Mouse (Mus musculus) neural tube, embryonic 12.5 days (tissue): ENCODE results near the gene Spcs3. TPM values are rescaled to one million over a fixed set of nuclear protein-coding genes. Genes with fewer than 3 reads are reported as not detected.

Experiments used
- ATAC-seq: fragments of 200-750 bp; cut with Nextera tagmentation; 2 replicates; pipeline ENCODE4 v1.8.0; 2017; ENCODE audit warnings: low read depth, mild to moderate bottlenecking, moderate TSS enrichment, moderate library complexity; ENCODE audit not compliant: low FRiP score
- H3K27ac ChIP-seq: fragments of 300-500 bp; sonication (generic); 2 replicates; pipeline ENCODE4 v1.5.1; 2016
- H3K27me3 ChIP-seq: fragments of 300-500 bp; sonication (generic); replicated peaks from 2 replicates; pipeline ENCODE4 v1.6.1; 2016; ENCODE audit warnings: mild to moderate bottlenecking
- H3K36me3 ChIP-seq: fragments of 300-500 bp; sonication (generic); 2 replicates; pipeline ENCODE4 v1.6.1; 2016; ENCODE audit warnings: mild to moderate bottlenecking
- H3K4me1 ChIP-seq: fragments of 300-500 bp; sonication (generic); 2 replicates; pipeline ENCODE4 v1.6.1; 2016
- H3K4me2 ChIP-seq: fragments of 300-500 bp; sonication (generic); replicated peaks from 2 replicates; pipeline ENCODE4 v1.6.1; 2016; ENCODE audit warnings: mild to moderate bottlenecking
- H3K4me3 ChIP-seq: fragments of 300-500 bp; sonication (generic); 2 replicates; pipeline ENCODE4 v1.5.1; 2016
- H3K9ac ChIP-seq: fragments of 300-500 bp; sonication (generic); 2 replicates; pipeline ENCODE4 v1.6.1; 2016; ENCODE audit warnings: mild to moderate bottlenecking
- H3K9me3 ChIP-seq: fragments of 300-500 bp; sonication (generic); 2 replicates; pipeline ENCODE4 v1.6.1; 2016; ENCODE audit warnings: mild to moderate bottlenecking
- WGBS: fragments of 180-500 bp; shearing (Covaris S2); methylation state at CpG from one replicate; pipeline ENCODE4 v1.1.7; 2016; 5-methylcytosine and 5-hydroxymethylcytosine counted together
- polyA plus RNA-seq: library from polyadenylated mRNA; unstranded; fragments of >200 nt; fragmentation: Nextera tagmentation; extraction: Ambion mirVana; gene quantifications from 2 replicates; pipeline ENCODE4 v1.2.1, GENCODE M21; 2016

Spcs3 gene
- polyA plus RNA-seq, 1 experiment from 2014 or later, result 71.3 TPM

- H3K36me3 ChIP-seq, result no peaks in the 10 kb centered on the region
- H3K27me3 ChIP-seq, result no peaks in the 10 kb centered on the region
- H3K4me3 ChIP-seq, result no peak overlapping the region
- H3K27ac ChIP-seq, result no peak overlapping the region
- no peaks in the 10 kb centered on the region for H3K9me3 ChIP-seq
- WGBS, result 81% methylated on average over 7 of the region's 7 CpGs
- no peaks in the 10 kb centered on the region for H3K4me1 ChIP-seq
- no peak for ATAC-seq
- H3K9ac ChIP-seq, result no peak overlapping the region
- H3K4me2 ChIP-seq, result no peak overlapping the region
These were observed 26.7 kb downstream of the Spcs3 start for GRCm38 (mm10) chr8:54503104-54503503.

GRCm38 (mm10) chr8:54493915-54494314 lies 35.9 kb downstream of the Spcs3 start:
- Histone ChIP-seq H3K4me1 (no peaks in the 10 kb centered on the region), H3K9ac (no peak overlapping the region), H3K36me3 (no peaks in the 10 kb centered on the region), H3K9me3 (no peaks in the 10 kb centered on the region), H3K4me2 (no peak overlapping the region), H3K27ac (no peak overlapping the region), H3K4me3 (no peak overlapping the region), H3K27me3 (no peaks in the 10 kb centered on the region)
- ATAC-seq, result no peak
- 50% methylated on average over 3 of the region's 3 CpGs for WGBS

- no peaks in the 10 kb centered on the region for H3K9me3 ChIP-seq
- no peak overlapping the region for H3K4me3 ChIP-seq
- peak; percentile 23; the same call in 1 of the 2 replicates for ATAC-seq
- no peak overlapping the region for H3K9ac ChIP-seq
- H3K4me1 ChIP-seq, result no peaks in the 10 kb centered on the region
- no peaks in the 10 kb centered on the region for H3K27me3 ChIP-seq
- no peaks in the 10 kb centered on the region for H3K36me3 ChIP-seq
- H3K27ac ChIP-seq, result no peak overlapping the region
- H3K4me2 ChIP-seq, result no peak overlapping the region
- 18% methylated on average over 6 of the region's 6 CpGs for WGBS
These were observed 36.7 kb downstream of the Spcs3 start for GRCm38 (mm10) chr8:54493110-54493509.

GRCm38 (mm10) chr8:54491934-54492333 lies 37.9 kb downstream of the Spcs3 start:
- Histone ChIP-seq H3K4me3 (no peak overlapping the region), H3K4me1 (no peaks in the 10 kb centered on the region), H3K9me3 (no peaks in the 10 kb centered on the region), H3K4me2 (no peak overlapping the region), H3K36me3 (no peaks in the 10 kb centered on the region), H3K27me3 (no peaks in the 10 kb centered on the region), H3K27ac (no peak overlapping the region), H3K9ac (no peak overlapping the region)
- 80% methylated on average over 4 of the region's 4 CpGs for WGBS
- ATAC-seq, result no peak

- ATAC-seq, result 0 out of 2 replicates have a peak, but pooled peaks have one; percentile 23
- no peak overlapping the region for H3K4me2 ChIP-seq
- no peak overlapping the region for H3K27ac ChIP-seq
- no peaks in the 10 kb centered on the region for H3K9me3 ChIP-seq
- no peaks in the 10 kb centered on the region for H3K36me3 ChIP-seq
- H3K27me3 ChIP-seq, result no peaks in the 10 kb centered on the region
- 25% methylated on average over 6 of the region's 6 CpGs for WGBS
- H3K4me3 ChIP-seq, result no peak overlapping the region
- H3K4me1 ChIP-seq, result peaks cover 5% of the 10 kb centered on the region; the same call in 1 of the 2 replicates
- H3K9ac ChIP-seq, result no peak overlapping the region
These were observed 38.6 kb downstream of the Spcs3 start for GRCm38 (mm10) chr8:54491057-54491690.

GRCm38 (mm10) chr8:54488437-54488836 lies 41.4 kb downstream of the Spcs3 start:
- H3K27ac ChIP-seq, result no peak overlapping the region
- H3K4me2 ChIP-seq, result no peak overlapping the region
- H3K27me3 ChIP-seq, result no peaks in the 10 kb centered on the region
- H3K4me1 ChIP-seq, result peaks cover 5% of the 10 kb centered on the region; the same call in 1 of the 2 replicates
- ATAC-seq, result no peak
- H3K4me3 ChIP-seq, result no peak overlapping the region
- H3K9me3 ChIP-seq, result no peaks in the 10 kb centered on the region
- WGBS, result 67% methylated on average over 4 of the region's 4 CpGs
- no peaks in the 10 kb centered on the region for H3K36me3 ChIP-seq
- no peak overlapping the region for H3K9ac ChIP-seq

GRCm38 (mm10) chr8:54486555-54487273 lies 43.1 kb downstream of the Spcs3 start:
- Histone ChIP-seq H3K27ac (no peak overlapping the region), H3K27me3 (no peaks in the 10 kb centered on the region), H3K9me3 (no peaks in the 10 kb centered on the region), H3K9ac (no peak overlapping the region), H3K36me3 (no peaks in the 10 kb centered on the region), H3K4me2 (peak overlapping the region; percentile 51), H3K4me1 (peaks cover 5% of the 10 kb centered on the region; the same call in 1 of the 2 replicates), H3K4me3 (0 out of 2 replicates have a peak overlapping the region, but pooled peaks have one; percentile 18)
- ATAC-seq, result no peak
- WGBS, result 20% methylated on average over 19 of the region's 19 CpGs

Other genes starting within 250 kb of the Spcs3 start
- gene Asb5, start 418 bp downstream of the Spcs3 start, polyA plus RNA-seq, result 7.7 and 8.1 TPM in 2 replicates
- not detected in 2 replicates for gene Spata4, start 70.8 kb upstream of the Spcs3 start, polyA plus RNA-seq